Mouse (Mus musculus) forelimb bud, embryonic 11.5 days (tissue): ENCODE data around the gene U2af2.

Source experiments
- DNase-seq: peaks from one replicate; pipeline ENCODE4 v3.0.0-alpha.2; 2012; ENCODE audit warnings: low read depth, low spot score

Gene U2af2

DNA sequence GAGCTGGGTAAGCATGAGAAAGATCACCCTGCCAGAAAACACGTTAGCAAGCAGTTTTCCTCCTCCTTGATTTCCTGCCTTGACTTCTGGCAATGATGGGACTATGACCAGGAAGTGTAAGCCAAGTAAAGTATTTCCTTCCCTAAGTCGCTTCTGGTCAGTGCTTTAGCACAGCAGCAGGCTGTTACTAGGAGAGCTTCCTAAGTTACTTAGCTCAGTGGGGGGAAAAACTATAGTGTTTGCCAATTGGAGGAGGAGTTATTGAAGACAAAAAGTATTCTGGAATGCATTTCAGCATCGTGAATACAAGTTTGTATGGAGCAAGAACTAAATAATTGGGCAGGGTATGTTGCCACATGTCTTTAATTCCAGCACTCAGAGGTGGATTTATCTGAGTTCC, 50.8 kb downstream of the U2af2 start:
- no peak for DNase-seq

DNA sequence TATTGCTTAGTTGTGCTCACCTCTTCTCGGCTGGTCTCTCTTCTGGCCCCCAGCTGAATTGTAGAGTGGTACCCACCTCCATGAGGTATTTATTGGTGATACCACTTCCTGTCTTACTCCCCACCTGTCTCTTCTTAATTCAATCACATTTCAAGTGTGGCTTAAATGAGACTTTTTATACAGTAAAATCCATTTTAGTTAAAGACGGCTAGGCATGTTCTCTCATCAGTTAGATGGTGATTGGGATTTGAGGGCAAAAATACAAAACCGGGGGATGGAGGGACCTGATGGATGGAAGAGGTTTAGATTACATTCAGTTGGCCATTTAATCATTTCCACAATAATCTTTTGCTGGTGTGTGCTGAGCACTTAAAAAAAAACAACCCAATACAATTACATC, 54.9 kb downstream of the U2af2 start, which contains the start of gene Rfpl4:
Gene Rfpl4, minus strand, starts transcription at position 101 of the 400 bp plus-strand sequence.
- DNase-seq, result no peak

DNA sequence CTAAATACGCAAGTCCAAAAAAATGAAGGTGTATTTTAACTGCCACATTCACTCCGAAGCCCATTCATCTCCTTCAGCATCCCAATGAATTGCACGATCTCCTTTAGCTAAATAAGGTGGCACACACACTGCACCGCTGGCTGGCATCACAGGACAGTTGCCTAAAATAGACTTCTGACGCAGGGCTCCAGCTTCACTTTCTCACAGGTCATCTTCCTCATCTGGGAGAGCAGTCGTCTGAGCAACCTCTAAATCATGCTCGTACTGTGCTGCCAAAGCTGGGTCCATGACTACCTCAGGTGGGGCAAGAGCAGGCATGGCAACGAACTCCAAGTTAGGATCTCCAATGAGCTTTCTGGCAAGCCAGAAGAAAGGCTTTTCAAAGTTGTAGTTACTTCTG, 63.1 kb downstream of the U2af2 start:
- no peak for DNase-seq

DNA sequence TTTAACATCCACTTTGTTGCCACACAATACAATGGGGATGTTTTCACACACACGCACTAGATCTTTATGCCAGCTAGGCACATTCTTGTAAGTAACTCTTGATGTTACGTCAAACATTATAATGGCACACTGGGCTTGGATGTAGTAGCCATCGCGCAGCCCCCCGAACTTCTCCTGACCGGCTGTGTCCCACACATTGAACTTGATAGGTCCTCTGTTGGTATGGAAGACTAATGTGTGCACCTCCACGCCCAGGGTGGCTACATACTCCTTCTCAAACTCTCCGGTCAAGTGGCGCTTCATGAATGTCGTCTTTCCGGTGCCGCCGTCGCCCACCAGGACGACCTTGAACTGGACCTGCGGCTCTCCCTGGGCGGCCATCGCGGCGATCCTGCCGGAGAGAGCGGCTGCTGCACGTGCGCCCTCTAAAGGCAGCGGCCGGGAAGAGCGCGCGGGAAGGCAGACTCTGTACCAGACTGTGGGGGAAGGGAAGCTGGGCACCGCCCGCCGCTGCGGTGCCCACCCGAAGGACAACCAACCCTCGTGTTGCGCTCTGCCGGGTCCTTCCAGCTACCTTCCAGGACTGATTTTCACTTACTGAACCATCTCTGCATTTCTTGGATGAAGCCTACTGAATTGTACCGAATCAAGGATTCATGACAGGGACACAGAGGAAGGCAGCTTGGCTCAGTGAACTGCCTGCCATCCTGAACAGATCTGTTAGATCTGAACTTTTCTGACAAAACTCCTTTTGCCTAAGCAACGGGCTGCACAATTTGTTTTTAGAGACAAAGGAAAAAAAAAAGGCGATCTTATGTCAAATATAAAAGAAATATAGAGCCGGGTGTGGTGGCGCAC, 63.8 kb downstream of the U2af2 start, which contains the start of gene Rasl2-9:
Gene Rasl2-9, minus strand, starts transcription at position 402 of the 858 bp plus-strand sequence.
- DNase-seq, result peak; percentile 30
